Mouse (Mus musculus) hindbrain, postnatal 0 days (tissue): Measurements from ENCODE around the gene Uggt1. TPM values are rescaled to one million over a fixed set of nuclear protein-coding genes. Genes with fewer than 3 reads are reported as not detected.

Source experiments
- ATAC-seq: fragments of 200-750 bp; cut with Nextera tagmentation; 2 replicates; pipeline ENCODE4 v1.8.0; 2017; ENCODE audit warnings: mild to moderate bottlenecking, moderate TSS enrichment, moderate library complexity
- DNase-seq: peaks from one replicate; pipeline ENCODE4 v3.0.0-alpha.2; 2015; ENCODE audit warnings: low spot score
- H3K27ac ChIP-seq: fragments of 300-500 bp; sonication (generic); 2 replicates; pipeline ENCODE4 v1.5.1; 2014; ENCODE audit warnings: mild to moderate bottlenecking
- H3K27me3 ChIP-seq: fragments of 300-500 bp; sonication (generic); 2 replicates; pipeline ENCODE4 v1.6.1; 2014; ENCODE audit warnings: low read length, mixed read lengths; ENCODE audit not compliant: insufficient read depth
- H3K36me3 ChIP-seq: fragments of 300-500 bp; sonication (generic); 2 replicates; pipeline ENCODE4 v1.6.1; 2014; ENCODE audit warnings: low read length, mixed read lengths; ENCODE audit not compliant: insufficient read depth
- H3K4me1 ChIP-seq: fragments of 300-500 bp; sonication (generic); 2 replicates; pipeline ENCODE4 v1.6.1; 2014; ENCODE audit warnings: antibody characterized with exemption, low read length, mixed read lengths; ENCODE audit not compliant: insufficient read depth
- H3K4me2 ChIP-seq: fragments of 300-500 bp; sonication (generic); 2 replicates; pipeline ENCODE4 v1.6.1; 2014; ENCODE audit warnings: low read depth, mild to moderate bottlenecking, low read length, moderate library complexity, mixed read lengths
- H3K4me3 ChIP-seq: fragments of 300-500 bp; sonication (generic); 2 replicates; pipeline ENCODE4 v1.5.1; 2014; ENCODE audit warnings: low read length
- H3K9ac ChIP-seq: fragments of 300-500 bp; sonication (generic); replicated peaks from 2 replicates; pipeline ENCODE4 v1.6.1; 2014; ENCODE audit warnings: mild to moderate bottlenecking, low read length, moderate library complexity, mixed read lengths
- H3K9me3 ChIP-seq: fragments of 300-500 bp; sonication (generic); 2 replicates; pipeline ENCODE4 v1.6.1; 2016; ENCODE audit warnings: low read length, mixed read lengths
- CTCF ChIP-seq: IDR thresholded peaks from 2 replicates; pipeline ENCODE4 v1.5.1; 2016; ENCODE audit warnings: antibody characterized with exemption, control low read depth, low read depth
- WGBS: fragments of 180-500 bp; shearing (Covaris S2); extraction: QIAGEN DNeasy Blood & Tissue Kit; methylation state at CpG from one replicate; pipeline ENCODE4 v1.1.7; 2014; 5-methylcytosine and 5-hydroxymethylcytosine counted together
- microRNA-seq, 2 experiments: library from miRNA; unstranded; fragments of <30 nt; microRNA quantifications; one replicate each; pipeline ENCODE4; 2016
- polyA plus RNA-seq: library from polyadenylated mRNA; unstranded; fragments of >200 nt; fragmentation: Nextera tagmentation; extraction: Ambion mirVana; gene quantifications from 2 replicates; pipeline ENCODE4 v1.2.1, GENCODE M21; 2015
- total RNA-seq: library from RNA; depleted of rRNA; stranded (reverse); fragments of >200 nt; gene quantifications from 2 replicates; pipeline ENCODE4 v1.2.3, GENCODE M21; 2014; rRNA removed

Gene Uggt1
- total and polyA plus RNA-seq, 2 experiments from 2014 or later, result 24.3 to 33.5 TPM

DNA sequence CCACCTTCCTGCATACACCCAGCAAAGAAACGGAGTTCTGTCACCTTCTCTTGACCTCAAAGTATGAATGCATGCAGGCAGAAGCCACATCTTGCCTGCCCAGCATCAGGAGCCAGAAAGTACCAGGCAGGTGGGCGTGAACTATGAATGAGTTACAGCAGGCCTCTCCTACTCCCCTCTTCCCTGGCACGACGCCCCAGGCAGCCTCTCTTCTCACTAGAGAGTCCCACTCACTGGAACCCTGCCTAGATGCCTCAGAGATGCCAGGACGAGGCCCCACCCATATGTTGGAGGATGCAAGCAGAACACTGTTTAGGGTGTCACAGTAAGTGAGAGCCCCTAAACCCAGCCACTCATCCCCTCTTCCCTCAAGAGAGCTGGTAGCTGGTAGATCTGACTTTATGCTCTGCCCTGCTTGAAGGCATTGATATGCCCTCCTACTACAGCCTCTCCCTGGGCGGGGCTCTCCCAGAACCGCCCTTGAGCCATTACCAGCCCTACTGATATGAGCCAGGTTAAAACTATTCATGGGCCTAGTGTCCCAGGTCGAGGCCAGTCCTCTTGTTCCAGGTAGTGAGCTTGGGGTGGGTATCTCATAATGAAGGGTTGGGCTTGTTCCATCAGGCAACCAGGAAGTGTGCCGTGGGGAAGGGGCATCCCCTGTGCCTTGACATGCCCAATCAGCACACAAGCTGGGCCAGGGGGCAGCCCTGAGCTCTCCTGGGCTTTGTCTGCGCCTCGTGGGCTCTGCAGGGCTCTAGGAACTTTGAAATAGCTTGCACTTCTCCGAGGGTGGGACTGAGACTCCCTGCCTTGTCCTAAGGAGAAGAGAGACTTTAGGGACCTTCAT is 148.9 kb downstream of the Uggt1 start:
- Histone ChIP-seq H3K36me3 (no peaks in the 10 kb centered on the region; the same call in 1 of the 2 replicates), H3K4me2 (no peak overlapping the region), H3K9me3 (no peaks in the 10 kb centered on the region), H3K27me3 (no peaks in the 10 kb centered on the region), H3K4me3 (no peak overlapping the region), H3K27ac (no peak overlapping the region), H3K4me1 (no peaks in the 10 kb centered on the region; the same call in 1 of the 2 replicates), H3K9ac (no peak overlapping the region)
- 71% methylated on average over 12 of the region's 12 CpGs for WGBS
- ATAC-seq (0 out of 2 replicates have a peak, but pooled peaks have one; percentile 34), DNase-seq (peak; percentile 63)
- no peak for TF ChIP-seq CTCF

DNA sequence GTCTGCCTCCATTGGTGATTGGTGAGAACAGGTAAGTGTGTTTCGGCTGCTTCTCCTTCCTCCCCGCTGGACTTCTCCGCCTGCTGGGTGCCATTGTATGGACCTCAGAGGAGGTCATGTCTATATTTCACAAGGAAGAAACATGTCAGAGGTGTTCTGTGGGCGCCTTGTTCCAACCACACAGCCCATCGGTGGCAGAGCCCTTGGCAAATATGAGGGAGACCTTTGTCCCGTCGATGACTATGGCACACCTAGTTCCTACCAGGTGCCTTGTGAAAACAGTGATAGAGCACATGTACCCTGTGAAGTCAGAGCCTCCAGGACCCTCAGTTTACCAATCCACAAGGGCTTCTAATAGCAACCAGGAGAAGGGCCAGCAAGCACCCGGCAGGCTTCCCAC is 150.8 kb downstream of the Uggt1 start:
- Histone ChIP-seq H3K27ac (no peak overlapping the region), H3K27me3 (no peaks in the 10 kb centered on the region), H3K4me3 (no peak overlapping the region), H3K4me2 (no peak overlapping the region), H3K4me1 (peaks cover 4% of the 10 kb centered on the region), H3K36me3 (no peaks in the 10 kb centered on the region; the same call in 1 of the 2 replicates), H3K9me3 (no peaks in the 10 kb centered on the region), H3K9ac (no peak overlapping the region)
- DNase-seq, result no peak
- no peak for ATAC-seq
- WGBS, result 97% methylated on average over 8 of the region's 8 CpGs
- no peak for TF ChIP-seq CTCF

DNA sequence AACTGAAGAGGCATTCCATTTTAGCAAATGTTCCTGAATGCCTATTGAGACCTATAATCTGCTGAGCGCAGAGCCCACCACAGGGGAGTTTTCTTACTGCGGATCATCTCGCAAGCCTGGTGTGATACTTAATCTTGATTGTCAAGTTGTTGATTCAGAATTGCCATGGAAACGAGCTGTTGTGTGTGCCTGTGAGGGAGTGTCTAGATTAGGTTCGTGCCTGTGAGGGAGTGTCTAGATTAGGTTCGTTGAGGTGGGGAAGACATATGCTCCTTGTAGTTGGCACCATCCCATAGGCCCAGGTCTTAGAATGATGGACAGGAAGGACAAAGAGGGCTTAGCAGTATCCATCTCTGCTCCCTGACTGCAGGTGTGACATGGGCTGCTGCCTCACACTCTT is 153.3 kb downstream of the Uggt1 start:
- TF ChIP-seq CTCF, result no peak
- Histone ChIP-seq H3K36me3 (no peaks in the 10 kb centered on the region; the same call in 1 of the 2 replicates), H3K27ac (no peak overlapping the region), H3K4me3 (no peak overlapping the region), H3K4me1 (peaks cover 11% of the 10 kb centered on the region), H3K27me3 (no peaks in the 10 kb centered on the region), H3K9ac (no peak overlapping the region), H3K4me2 (no peak overlapping the region), H3K9me3 (no peaks in the 10 kb centered on the region)
- DNase-seq, result no peak
- 69% methylated on average over 6 of the region's 6 CpGs for WGBS
- ATAC-seq, result no peak

DNA sequence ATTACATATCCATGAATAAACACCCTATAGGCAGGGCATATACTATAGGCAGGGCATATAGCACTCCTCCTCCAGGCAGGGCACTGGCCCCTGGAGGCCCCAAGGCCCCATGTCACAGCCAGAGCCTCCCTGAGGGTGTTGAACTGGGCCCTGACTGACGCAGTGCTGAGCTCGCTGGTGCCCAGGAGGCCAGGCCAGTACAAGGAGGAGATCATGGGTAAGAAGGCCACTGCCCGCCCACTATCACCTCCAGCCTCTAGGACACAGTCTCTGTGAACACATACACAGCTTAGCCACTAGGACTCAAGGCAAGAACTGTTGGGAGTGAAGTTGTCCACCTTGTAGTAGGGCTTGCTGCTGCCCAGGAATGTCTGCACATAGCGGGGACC is 153.8 kb downstream of the Uggt1 start:
- 86% methylated on average over 4 of the region's 4 CpGs for WGBS
- no peak for TF ChIP-seq CTCF
- peaks cover 11% of the 10 kb centered on the region for H3K4me1 ChIP-seq
- no peaks in the 10 kb centered on the region for H3K9me3 ChIP-seq
- no peak overlapping the region for H3K9ac ChIP-seq
- ATAC-seq (peak; percentile 13; the same call in 1 of the 2 replicates), DNase-seq (no peak)
- no peaks in the 10 kb centered on the region for H3K27me3 ChIP-seq
- no peak overlapping the region for H3K4me2 ChIP-seq
- peaks cover 1% of the 10 kb centered on the region; the same call in 1 of the 2 replicates for H3K36me3 ChIP-seq
- H3K4me3 ChIP-seq, result no peak overlapping the region
- no peak overlapping the region for H3K27ac ChIP-seq

Small RNA genes lying within 50 kb of the gene (microRNA-seq; reads per million reads assigned to microRNA genes)
- 6.7 to 9.3 reads per million in 2 experiments for gene Mir6897

Other genes with a start within 250 kb of the Uggt1 start
- 107 and 112 TPM in 2 replicates for gene Hs6st1, start 176.3 kb downstream of the Uggt1 start, total RNA-seq
- 16.9 and 19.0 TPM in 2 replicates for gene Hs6st1, start 176.3 kb downstream of the Uggt1 start, polyA plus RNA-seq
- 0.16 and 1.2 TPM in 2 replicates for gene Neurl3, start 30.0 kb upstream of the Uggt1 start, total RNA-seq
- 1.8 and 2.1 TPM in 2 replicates for gene Neurl3, start 30.0 kb upstream of the Uggt1 start, polyA plus RNA-seq
- 10.1 and 13.8 TPM in 2 replicates for gene Arid5a, start 63.0 kb upstream of the Uggt1 start, total RNA-seq
- 8.4 and 8.5 TPM in 2 replicates for gene Arid5a, start 63.0 kb upstream of the Uggt1 start, polyA plus RNA-seq
- 60.0 and 60.4 TPM in 2 replicates for gene Kansl3, start 124.5 kb upstream of the Uggt1 start, total RNA-seq
- 29.6 and 31.5 TPM in 2 replicates for gene Kansl3, start 124.5 kb upstream of the Uggt1 start, polyA plus RNA-seq
- not detected in 2 replicates for gene Fer1l5, start 127.6 kb upstream of the Uggt1 start, total RNA-seq
- gene Fer1l5, start 127.6 kb upstream of the Uggt1 start, polyA plus RNA-seq, result 0.73 and 1.2 TPM in 2 replicates
- gene Lman2l, start 200.6 kb upstream of the Uggt1 start, total RNA-seq, result 20.4 and 21.6 TPM in 2 replicates
- gene Lman2l, start 200.6 kb upstream of the Uggt1 start, polyA plus RNA-seq, result 42.6 and 45.5 TPM in 2 replicates
- 18.5 and 19.6 TPM in 2 replicates for gene Cnnm4, start 226.9 kb upstream of the Uggt1 start, total RNA-seq
- gene Cnnm4, start 226.9 kb upstream of the Uggt1 start, polyA plus RNA-seq, result 9.6 and 10.0 TPM in 2 replicates